Mouse (Mus musculus): ENCODE measurements at regions not wholly inside any gene's neighbourhood (a gene's known extent, or its start where the extent isn't known, plus 50 kb on each side); places are given as distances from the start of the nearest gene placed in this dataset.

DNA sequence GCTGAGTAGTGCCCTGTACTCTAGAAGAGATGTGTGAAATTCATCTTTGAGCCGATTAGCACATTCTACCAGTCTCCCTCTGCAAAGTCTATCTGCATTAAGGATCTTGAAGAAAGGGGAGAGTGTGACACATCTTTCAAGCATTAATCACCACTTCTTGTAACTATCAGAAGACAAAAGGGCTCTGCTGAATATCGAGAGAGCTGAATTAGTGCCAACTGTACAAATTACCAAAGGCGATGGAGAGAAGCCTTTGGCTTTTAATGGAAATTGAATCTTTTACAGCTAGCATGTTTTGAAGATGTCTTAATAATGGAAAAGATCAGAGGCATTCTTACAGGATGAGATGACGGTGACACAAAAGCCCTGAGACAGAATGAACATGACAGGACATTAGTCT lies 97.2 kb upstream of the Pam start:
- H3K4me3 ChIP-seq (ENCODE audit: low read depth, low read length) = no peak overlapping the region
- ATAC-seq (replicated peaks; ENCODE audit: low FRiP score, low TSS enrichment, low read depth) = no peak
- H3K4me1 ChIP-seq (replicated peaks; ENCODE audit: control insufficient read depth, insufficient read depth, low read length) = peaks cover 9% of the 10 kb centered on the region; the same call in 1 of the 2 replicates
- no peaks in the 10 kb centered on the region for H3K9me3 ChIP-seq (ENCODE audit: control insufficient read depth, low read length)
- WGBS = 76% methylated on average over 4 of the region's 4 CpGs
- no peaks in the 10 kb centered on the region for H3K27me3 ChIP-seq (replicated peaks; ENCODE audit: control insufficient read depth, insufficient read depth, low read length)
- H3K9ac ChIP-seq (ENCODE audit: low read length) = no peak overlapping the region
- H3K36me3 ChIP-seq (ENCODE audit: control insufficient read depth, insufficient read depth, low read length) = no peaks in the 10 kb centered on the region
- no peak overlapping the region for H3K27ac ChIP-seq (ENCODE audit: low read depth)
- no peak for DNase-seq (ENCODE audit: low spot score)
- no peak overlapping the region for H3K4me2 ChIP-seq (ENCODE audit: low read length)

DNA sequence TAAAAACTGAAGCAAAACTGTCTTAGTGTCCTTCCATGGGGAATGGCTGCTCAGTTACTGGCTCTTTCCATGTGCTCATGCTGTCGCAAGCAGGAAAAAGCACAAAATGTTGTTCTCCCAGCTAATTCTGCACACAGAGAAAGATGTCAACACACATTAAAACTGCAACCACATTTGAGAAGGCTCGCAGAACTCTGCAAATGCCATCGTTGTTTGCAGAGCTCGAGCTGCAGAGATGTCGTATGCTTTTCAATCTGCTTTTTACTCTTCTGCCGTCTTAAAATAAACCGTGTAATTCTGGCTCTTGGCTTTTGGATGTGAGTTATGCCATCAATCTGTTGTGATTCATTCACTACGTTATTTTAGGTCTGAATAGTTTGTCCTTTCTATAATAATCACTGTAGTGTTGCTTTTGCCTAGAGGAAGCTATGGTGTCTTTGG lies 96.6 kb upstream of the Pam start:
- no peak for DNase-seq (ENCODE audit: low spot score)

DNA sequence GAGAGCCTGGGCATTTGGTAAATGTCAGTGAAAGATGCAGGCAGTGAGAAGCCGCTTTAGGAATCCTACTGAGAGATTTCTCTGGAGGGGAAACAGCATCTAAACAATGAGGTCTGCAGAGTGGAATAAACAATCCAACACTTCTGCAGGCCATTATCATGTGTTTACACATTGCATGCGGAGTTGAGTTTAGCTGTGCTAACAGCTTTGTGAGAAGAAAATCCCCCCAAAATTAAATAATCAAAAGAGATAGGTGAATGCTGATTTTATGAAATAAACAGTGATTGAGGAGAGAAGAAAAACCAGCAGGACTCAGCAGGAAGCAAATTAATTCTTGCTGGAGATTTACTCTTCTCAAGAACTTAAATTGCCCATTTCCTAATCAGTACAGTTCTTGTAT lies 95.9 kb upstream of the Pam start:
- Histone ChIP-seq H3K27ac (ENCODE audit: low read depth) (no peak overlapping the region), H3K4me1 (replicated peaks; ENCODE audit: control insufficient read depth, insufficient read depth, low read length) (peaks cover 9% of the 10 kb centered on the region; the same call in 1 of the 2 replicates), H3K4me3 (ENCODE audit: low read depth, low read length) (no peak overlapping the region), H3K36me3 (ENCODE audit: control insufficient read depth, insufficient read depth, low read length) (no peaks in the 10 kb centered on the region), H3K9ac (ENCODE audit: low read length) (no peak overlapping the region), H3K27me3 (replicated peaks; ENCODE audit: control insufficient read depth, insufficient read depth, low read length) (no peaks in the 10 kb centered on the region), H3K9me3 (ENCODE audit: control insufficient read depth, low read length) (no peaks in the 10 kb centered on the region), H3K4me2 (ENCODE audit: low read length) (no peak overlapping the region)
- no peak for DNase-seq (ENCODE audit: low spot score)
- ATAC-seq (replicated peaks; ENCODE audit: low FRiP score, low TSS enrichment, low read depth) = no peak
- WGBS = 28% methylated on average over 2 of the region's 2 CpGs

More for the DNA sequence above, 96.6 kb upstream of the Pam start:
- Histone ChIP-seq H3K4me1 (replicated peaks; ENCODE audit: control insufficient read depth, insufficient read depth, low read length) (peaks cover 9% of the 10 kb centered on the region; the same call in 1 of the 2 replicates), H3K9ac (ENCODE audit: low read length) (no peak overlapping the region), H3K36me3 (ENCODE audit: control insufficient read depth, insufficient read depth, low read length) (no peaks in the 10 kb centered on the region), H3K9me3 (ENCODE audit: control insufficient read depth, low read length) (no peaks in the 10 kb centered on the region), H3K27ac (ENCODE audit: low read depth) (no peak overlapping the region), H3K27me3 (replicated peaks; ENCODE audit: control insufficient read depth, insufficient read depth, low read length) (no peaks in the 10 kb centered on the region), H3K4me3 (ENCODE audit: low read depth, low read length) (no peak overlapping the region), H3K4me2 (ENCODE audit: low read length) (no peak overlapping the region)
- WGBS = 39% methylated on average over 8 of the region's 8 CpGs
- ATAC-seq (replicated peaks; ENCODE audit: low FRiP score, low TSS enrichment, low read depth) = no peak

DNA sequence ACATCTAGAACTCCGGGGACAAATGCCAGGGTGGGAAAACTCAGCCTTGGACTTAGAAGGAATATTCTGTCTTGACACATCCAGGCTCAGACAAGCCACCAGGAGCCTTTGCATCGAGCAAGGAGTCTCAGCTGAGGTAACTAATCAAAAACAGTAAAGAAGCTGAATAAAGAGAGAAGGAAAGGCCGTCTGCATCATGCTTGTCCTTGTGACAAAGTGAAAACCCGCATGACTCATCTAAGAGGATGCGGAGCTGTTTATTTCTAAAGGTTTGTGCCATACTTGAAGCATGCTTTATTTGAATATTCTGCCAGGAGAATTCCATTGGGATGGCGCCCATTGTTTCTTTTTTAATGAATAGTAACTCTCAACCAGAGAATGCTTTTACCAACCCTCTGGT lies 95.3 kb upstream of the Pam start:
- H3K4me2 ChIP-seq (ENCODE audit: low read length) = no peak overlapping the region
- H3K36me3 ChIP-seq (ENCODE audit: control insufficient read depth, insufficient read depth, low read length) = no peaks in the 10 kb centered on the region
- ATAC-seq (replicated peaks; ENCODE audit: low FRiP score, low TSS enrichment, low read depth) = no peak
- no peaks in the 10 kb centered on the region for H3K27me3 ChIP-seq (replicated peaks; ENCODE audit: control insufficient read depth, insufficient read depth, low read length)
- no peak overlapping the region for H3K4me3 ChIP-seq (ENCODE audit: low read depth, low read length)
- no peaks in the 10 kb centered on the region for H3K9me3 ChIP-seq (ENCODE audit: control insufficient read depth, low read length)
- H3K27ac ChIP-seq (ENCODE audit: low read depth) = no peak overlapping the region
- H3K4me1 ChIP-seq (replicated peaks; ENCODE audit: control insufficient read depth, insufficient read depth, low read length) = peaks cover 9% of the 10 kb centered on the region; the same call in 1 of the 2 replicates
- WGBS = 50% methylated on average over 6 of the region's 6 CpGs
- DNase-seq (ENCODE audit: low spot score) = peak; percentile 51
- no peak overlapping the region for H3K9ac ChIP-seq (ENCODE audit: low read length)

DNA sequence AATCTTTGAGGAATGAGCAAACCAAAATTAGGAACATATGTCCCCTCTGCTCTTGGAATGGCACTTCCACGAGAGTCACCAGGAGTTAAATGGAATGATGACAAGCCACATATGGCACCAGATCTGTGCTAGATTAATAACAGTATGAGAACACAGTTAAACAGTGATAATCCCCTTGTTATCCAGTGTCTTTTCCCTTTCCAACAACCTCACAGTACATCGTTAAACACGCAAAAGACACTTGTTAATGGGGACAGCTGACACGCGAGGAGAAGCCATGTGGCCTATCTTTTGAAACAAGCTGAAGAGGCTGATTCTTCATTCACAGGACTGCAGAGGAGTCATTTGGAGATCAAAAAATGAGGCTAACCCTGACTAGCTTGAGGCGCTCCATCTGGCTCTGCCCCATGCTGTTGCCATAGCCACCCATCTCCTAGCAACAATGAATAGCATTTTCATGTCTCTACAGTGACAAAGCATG lies 94.6 kb upstream of the Pam start:
- peak; percentile 52 for DNase-seq (ENCODE audit: low spot score)
- Histone ChIP-seq H3K4me3 (ENCODE audit: low read depth, low read length) (no peak overlapping the region), H3K4me1 (replicated peaks; ENCODE audit: control insufficient read depth, insufficient read depth, low read length) (peaks cover 9% of the 10 kb centered on the region; the same call in 1 of the 2 replicates), H3K9me3 (ENCODE audit: control insufficient read depth, low read length) (no peaks in the 10 kb centered on the region), H3K27me3 (replicated peaks; ENCODE audit: control insufficient read depth, insufficient read depth, low read length) (no peaks in the 10 kb centered on the region), H3K27ac (ENCODE audit: low read depth) (no peak overlapping the region), H3K4me2 (ENCODE audit: low read length) (no peak overlapping the region), H3K36me3 (ENCODE audit: control insufficient read depth, insufficient read depth, low read length) (no peaks in the 10 kb centered on the region), H3K9ac (ENCODE audit: low read length) (no peak overlapping the region)
- 37% methylated on average over 6 of the region's 6 CpGs for WGBS
- ATAC-seq (replicated peaks; ENCODE audit: low FRiP score, low TSS enrichment, low read depth) = 0 out of 2 replicates have a peak, but pooled peaks have one; percentile 55

DNA sequence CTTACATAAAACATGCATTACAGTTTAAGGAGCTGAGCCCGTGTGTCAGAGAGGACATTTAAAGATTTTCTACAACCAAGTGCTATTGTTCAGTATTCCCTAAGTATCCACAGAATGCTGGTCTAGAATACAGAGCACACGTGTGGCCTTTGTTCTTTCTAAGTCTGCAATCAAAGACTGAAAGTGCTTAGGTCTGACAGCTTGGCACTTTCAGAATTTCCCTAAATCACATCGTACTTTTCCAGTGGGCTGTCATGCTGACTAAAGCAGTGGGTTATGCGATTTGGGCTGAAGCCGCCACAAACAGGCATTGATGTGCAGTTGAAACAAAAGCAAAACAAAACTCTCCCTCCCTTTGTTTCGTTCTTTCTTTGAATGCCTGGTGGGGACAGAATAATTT lies 84.9 kb upstream of the Pam start:
- DNase-seq (ENCODE audit: low spot score) (no peak), ATAC-seq (replicated peaks; ENCODE audit: low FRiP score, low TSS enrichment, low read depth) (no peak)
- H3K9me3 ChIP-seq (ENCODE audit: control insufficient read depth, low read length) = no peaks in the 10 kb centered on the region
- no peak overlapping the region for H3K27ac ChIP-seq (ENCODE audit: low read depth)
- H3K27me3 ChIP-seq (replicated peaks; ENCODE audit: control insufficient read depth, insufficient read depth, low read length) = no peaks in the 10 kb centered on the region
- WGBS = 51% methylated on average over 6 of the region's 6 CpGs
- no peak overlapping the region for H3K9ac ChIP-seq (ENCODE audit: low read length)
- no peak overlapping the region for H3K4me2 ChIP-seq (ENCODE audit: low read length)
- no peaks in the 10 kb centered on the region for H3K36me3 ChIP-seq (ENCODE audit: control insufficient read depth, insufficient read depth, low read length)
- H3K4me3 ChIP-seq (ENCODE audit: low read depth, low read length) = no peak overlapping the region
- H3K4me1 ChIP-seq (replicated peaks; ENCODE audit: control insufficient read depth, insufficient read depth, low read length) = 0 out of 2 replicates have a peak, but pooled peaks cover under 1% of the 10 kb centered on the region

DNA sequence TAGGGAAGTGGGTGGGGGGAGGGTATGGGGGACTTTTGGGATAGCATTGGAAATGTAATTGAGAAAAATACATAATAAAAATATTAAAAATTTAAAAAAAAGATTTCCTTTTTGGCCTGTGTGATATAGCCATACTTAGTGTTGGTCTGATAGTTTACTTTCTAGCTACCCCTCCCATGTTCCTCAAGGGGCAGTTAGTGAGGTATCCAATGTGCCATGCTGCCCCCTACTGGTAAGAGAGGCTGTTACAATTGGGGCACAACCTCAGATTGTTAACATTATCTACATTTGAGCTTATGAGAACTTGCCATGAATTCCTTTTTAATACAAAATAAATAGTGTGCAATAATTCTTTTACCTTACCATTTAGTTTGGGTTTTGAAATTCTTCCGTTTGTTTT lies 83.6 kb upstream of the Pam start:
- 29% methylated on average over 1 of the region's 1 CpGs for WGBS
- Histone ChIP-seq H3K9me3 (ENCODE audit: control insufficient read depth, low read length) (no peaks in the 10 kb centered on the region), H3K27me3 (replicated peaks; ENCODE audit: control insufficient read depth, insufficient read depth, low read length) (no peaks in the 10 kb centered on the region), H3K4me3 (ENCODE audit: low read depth, low read length) (no peak overlapping the region), H3K4me2 (ENCODE audit: low read length) (no peak overlapping the region), H3K27ac (ENCODE audit: low read depth) (no peak overlapping the region), H3K36me3 (ENCODE audit: control insufficient read depth, insufficient read depth, low read length) (no peaks in the 10 kb centered on the region), H3K4me1 (replicated peaks; ENCODE audit: control insufficient read depth, insufficient read depth, low read length) (0 out of 2 replicates have a peak, but pooled peaks cover 2% of the 10 kb centered on the region), H3K9ac (ENCODE audit: low read length) (no peak overlapping the region)
- ATAC-seq (replicated peaks; ENCODE audit: low FRiP score, low TSS enrichment, low read depth) (no peak), DNase-seq (ENCODE audit: low spot score) (no peak)

DNA sequence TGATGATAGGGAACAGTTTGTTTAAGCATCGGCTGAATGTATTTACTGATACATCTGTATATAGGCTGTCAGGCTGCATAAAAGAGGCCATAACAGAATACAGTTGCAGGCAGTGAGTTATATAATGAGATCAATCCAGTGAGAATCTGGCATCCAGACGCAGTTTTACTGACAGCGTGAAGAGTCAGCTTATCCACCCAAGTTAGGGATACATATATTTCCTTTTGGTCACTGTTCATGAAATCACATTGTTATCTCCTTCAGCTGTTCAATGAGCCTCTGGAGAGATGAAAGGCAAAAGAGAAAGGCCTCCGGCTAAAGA lies 79.3 kb upstream of the Pam start:
- 0 out of 2 replicates have a peak, but pooled peaks cover 2% of the 10 kb centered on the region for H3K4me1 ChIP-seq (replicated peaks; ENCODE audit: control insufficient read depth, insufficient read depth, low read length)
- H3K4me3 ChIP-seq (ENCODE audit: low read depth, low read length) = no peak overlapping the region
- no peak overlapping the region for H3K9ac ChIP-seq (ENCODE audit: low read length)
- DNase-seq (ENCODE audit: low spot score) (no peak), ATAC-seq (replicated peaks; ENCODE audit: low FRiP score, low TSS enrichment, low read depth) (peak; percentile 22; the same call in 1 of the 2 replicates)
- no peaks in the 10 kb centered on the region for H3K9me3 ChIP-seq (ENCODE audit: control insufficient read depth, low read length)
- no peaks in the 10 kb centered on the region for H3K36me3 ChIP-seq (ENCODE audit: control insufficient read depth, insufficient read depth, low read length)
- no peaks in the 10 kb centered on the region for H3K27me3 ChIP-seq (replicated peaks; ENCODE audit: control insufficient read depth, insufficient read depth, low read length)
- WGBS = 35% methylated on average over 4 of the region's 4 CpGs
- peak overlapping the region; percentile 14; the same call in 1 of the 2 replicates for H3K4me2 ChIP-seq (ENCODE audit: low read length)
- peak overlapping the region; percentile 54 for H3K27ac ChIP-seq (ENCODE audit: low read depth)

All from intestine, embryonic 14.5 days (tissue).